In the genomic region with DNA sequence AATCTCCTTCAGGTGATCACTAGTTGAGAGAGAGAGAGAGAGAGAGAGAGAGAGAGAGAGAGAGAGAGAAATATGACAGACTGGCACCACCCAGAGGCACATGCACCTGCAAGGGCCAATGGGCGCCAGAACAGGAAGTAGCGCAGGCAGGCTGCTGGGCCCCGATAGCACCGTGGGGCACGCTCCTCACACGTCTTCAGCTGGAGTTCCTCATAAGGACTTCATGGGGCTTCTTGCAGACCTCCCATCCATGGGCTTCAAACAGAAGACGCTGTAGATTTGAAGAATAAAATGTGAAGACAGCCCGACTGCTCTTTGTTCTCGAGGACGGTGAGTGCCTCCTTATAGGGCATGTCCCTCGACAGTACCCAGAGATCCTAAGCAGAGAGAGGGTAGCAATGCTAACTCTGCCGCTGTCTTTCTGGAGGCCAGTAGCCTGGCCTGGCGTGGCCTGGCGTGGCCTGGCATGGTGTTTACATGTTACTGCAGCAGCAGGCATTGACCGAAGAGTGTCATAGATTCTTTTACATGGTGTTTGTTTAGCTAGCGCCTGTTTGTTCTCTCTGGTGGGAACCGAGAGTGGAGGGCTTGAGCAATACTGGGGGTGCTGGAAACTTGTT, we compare ENCODE assay signal across 9 mouse cellular contexts. TPM values are rescaled to one million over a fixed set of nuclear protein-coding genes. Genes with fewer than 3 reads are reported as not detected.
DNase-seq lines count a peak whose midpoint lies in the region; ATAC-seq lines count a peak whose summit lies in the region.
"Had no signal": no experiment of that assay in that cellular context is flagged by ENCODE, and none has a peak within 500 bp of the region (broad histone marks: within the 10 kb centered on the region; RNA-seq: fewer than 3 reads in every experiment).

No protein-coding gene starts in this region.

- no peaks in the 10 kb centered on the region for H3K9me3 ChIP-seq in midbrain, embryonic 16.5 days (replicated peaks; ENCODE audit: control insufficient read depth, low read length, poor library complexity, severe bottlenecking)
- H3K9me3 ChIP-seq: limb, embryonic 13.5 days had no signal

- no peaks in the 10 kb centered on the region for H3K36me3 ChIP-seq in midbrain, embryonic 16.5 days (ENCODE audit: control insufficient read depth, insufficient read depth, low read length)
- H3K36me3 ChIP-seq: limb, embryonic 13.5 days had no signal

- H3K4me2 ChIP-seq in midbrain, embryonic 16.5 days (ENCODE audit: low read length) = no peak overlapping the region
- H3K4me2 ChIP-seq: limb, embryonic 13.5 days had no signal

- no peak overlapping the region for H3K27ac ChIP-seq in midbrain, embryonic 16.5 days (ENCODE audit: low read length)
- H3K27ac ChIP-seq: limb, embryonic 13.5 days had no signal

- 88% methylated on average over 17 of the region's 17 CpGs for WGBS in midbrain, embryonic 16.5 days

- DNase-seq in MEL-GATA-1-ER (ENCODE audit: extremely low read depth, low read depth) = peak; percentile 92
- peak; percentile 73 to 77 for DNase-seq in lung, adult 18-20 months
- peak; percentile 84 to 88 for DNase-seq in spleen, postnatal 4 days (ENCODE audit: low spot score in 2 of 2)
- no peak for DNase-seq in cerebellum, postnatal 4 days (ENCODE audit: low spot score in 2 of 2)
- DNase-seq: cerebellum, postnatal 36 days had no signal

- peak; percentile 84 for ATAC-seq in erythroid progenitor cell, adult 5-6 weeks (replicated peaks; ENCODE audit: low FRiP score, poor library complexity, severe bottlenecking)
- ATAC-seq in midbrain, embryonic 16.5 days = no peak
- ATAC-seq in frontal cortex, adult (ENCODE audit: low TSS enrichment) = no peak

- no peaks in the 10 kb centered on the region for H3K27me3 ChIP-seq in midbrain, embryonic 16.5 days (ENCODE audit: control insufficient read depth, insufficient read depth, low read depth, low read length)
- H3K27me3 ChIP-seq: limb, embryonic 13.5 days had no signal

- no peaks in the 10 kb centered on the region for H3K4me1 ChIP-seq in midbrain, embryonic 16.5 days (ENCODE audit: control insufficient read depth, insufficient read depth, low read length)

- H3K4me3 ChIP-seq in midbrain, embryonic 16.5 days (ENCODE audit: low read depth, low read length) = no peak overlapping the region
- H3K4me3 ChIP-seq: limb, embryonic 13.5 days had no signal

- no peak overlapping the region for H3K9ac ChIP-seq in midbrain, embryonic 16.5 days (ENCODE audit: low read depth, low read length)
- H3K9ac ChIP-seq: limb, embryonic 13.5 days had no signal

RNA-seq across cellular contexts. Expression of a gene that starts 13.6 kb away (rescaled TPM):
- 53.7 and 55.1 TPM in 2 replicates for total RNA-seq in erythroid progenitor cell, adult 5-6 weeks (2015; ENCODE audit: low replicate concordance)
- 48.5 and 60.2 TPM in 2 replicates for total RNA-seq in erythroid progenitor cell, adult 5-6 weeks (2017; ENCODE audit: low replicate concordance)
- 67.1 and 69.2 TPM in 2 replicates for polyA plus RNA-seq in midbrain, embryonic 16.5 days (2015; fragmentation: Nextera tagmentation; extraction: Ambion mirVana)

RNA-seq across cellular contexts. Expression of a gene that starts 17.6 kb away (rescaled TPM):
- 23.5 and 31.7 TPM in 2 replicates for total RNA-seq in erythroid progenitor cell, adult 5-6 weeks (2015; ENCODE audit: low replicate concordance)
- 62.6 and 70.5 TPM in 2 replicates for total RNA-seq in erythroid progenitor cell, adult 5-6 weeks (2017; ENCODE audit: low replicate concordance)
- 82.3 and 83.6 TPM in 2 replicates for polyA plus RNA-seq in midbrain, embryonic 16.5 days (2015; fragmentation: Nextera tagmentation; extraction: Ambion mirVana)

Comparison
In these comparisons a context has a peak if more than half of its experiments do, and no peak if none do; other contexts are left out.
1. DNase-seq: peak in MEL-GATA-1-ER (single experiment), lung, adult 18-20 months (2 of 2) and spleen, postnatal 4 days (2 of 2); none in cerebellum, postnatal 4 days (0 of 2).